Mouse (Mus musculus) activated CD4-positive, CD25-positive, alpha-beta regulatory T cell, adult 9 weeks (primary cell): Measurements from ENCODE around the gene Galnt13. TPM values are rescaled to one million over a fixed set of nuclear protein-coding genes. Genes with fewer than 3 reads are reported as not detected.

Experiments used
- polyA plus RNA-seq: library from polyadenylated mRNA; unstranded; fragments of 100-300 nt; shearing (Covaris generic); gene quantifications from one replicate; pipeline ENCODE4 v1.2.1, GENCODE M21; 2017

Galnt13 gene
- not detected for polyA plus RNA-seq

GRCm38 (mm10) chr2:54435937-54436735, at the start of gene Galnt13:
TSS of gene Galnt13 (plus strand) at chr2:54436317.

